Mouse (Mus musculus): Measurements from ENCODE around the gene Cfap74. TPM values are rescaled to one million over a fixed set of nuclear protein-coding genes. Genes with fewer than 3 reads are reported as not detected.

Gene Cfap74
- 0.67 TPM for polyA plus RNA-seq (2014; fragmentation: Illumina TruSeq; extraction: RNeasy Lipid Tissue Mini Kit (QIAGEN cat#74804); ENCODE audit: low replicate concordance)

GRCm38 (mm10) chr4:155409058-155409776 lies at the start of gene Cfap74:
Gene Cfap74, plus strand, starts transcription at chr4:155409190.

GRCm38 (mm10) chr4:155361303-155361791 lies 47.6 kb upstream of the Cfap74 start, which contains the start of gene Prkcz:
Gene Prkcz, minus strand, starts transcription at chr4:155361361.

GRCm38 (mm10) chr4:155397511-155398221 lies 11.3 kb upstream of the Cfap74 start, which contains the start of gene Gabrd:
Gene Gabrd, minus strand, starts transcription at chr4:155398112.

GRCm38 (mm10) chr4:155468952-155469351 lies 60.0 kb downstream of the Cfap74 start, which contains the start of gene Tmem52:
Gene Tmem52, plus strand, starts transcription at chr4:155469114.

DNA sequence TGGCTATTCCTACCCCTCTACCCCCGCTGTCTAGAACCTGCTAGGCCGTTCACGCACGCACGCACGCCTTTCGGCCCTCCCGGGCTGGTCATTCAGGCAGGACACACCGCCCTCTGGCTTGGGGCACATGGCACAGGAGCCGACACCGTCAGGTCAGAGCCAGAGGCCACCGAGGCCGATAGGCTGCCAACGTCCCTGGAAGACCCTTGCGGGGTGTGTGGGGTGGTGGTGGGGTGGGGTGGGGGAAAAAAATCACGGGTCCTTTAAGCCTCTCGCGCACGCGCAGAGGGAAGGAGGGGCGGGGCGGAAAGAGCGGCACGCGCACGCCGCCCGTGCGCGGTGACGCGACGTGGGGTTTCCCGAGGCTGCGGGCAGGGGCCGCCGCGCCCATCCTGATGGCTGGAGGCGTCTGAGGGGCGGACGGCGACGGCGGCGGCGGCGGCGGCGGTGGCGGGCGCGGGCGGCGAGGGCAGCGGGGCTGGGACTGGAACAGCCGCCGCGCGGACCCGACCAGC lies 82.1 kb downstream of the Cfap74 start, which contains the start of gene Gnb1:
TSS of gene Gnb1 (plus strand) at position 372 of the 515 bp plus-strand sequence.

Other genes starting within 250 kb of the Cfap74 start
- gene Ski, start 186.6 kb upstream of the Cfap74 start, polyA plus RNA-seq (2014; fragmentation: Illumina TruSeq; extraction: RNeasy Lipid Tissue Mini Kit (QIAGEN cat#74804); ENCODE audit: low replicate concordance): 33.6 TPM
- gene Faap20, start 159.4 kb upstream of the Cfap74 start, polyA plus RNA-seq (2014; fragmentation: Illumina TruSeq; extraction: RNeasy Lipid Tissue Mini Kit (QIAGEN cat#74804); ENCODE audit: low replicate concordance): not detected
- 10.2 TPM for gene Prkcz, start 47.8 kb upstream of the Cfap74 start, polyA plus RNA-seq (2014; fragmentation: Illumina TruSeq; extraction: RNeasy Lipid Tissue Mini Kit (QIAGEN cat#74804); ENCODE audit: low replicate concordance)
- not detected for gene Gabrd, start 11.1 kb upstream of the Cfap74 start, polyA plus RNA-seq (2014; fragmentation: Illumina TruSeq; extraction: RNeasy Lipid Tissue Mini Kit (QIAGEN cat#74804); ENCODE audit: low replicate concordance)
- not detected for gene Tmem52, start 59.9 kb downstream of the Cfap74 start, polyA plus RNA-seq (2014; fragmentation: Illumina TruSeq; extraction: RNeasy Lipid Tissue Mini Kit (QIAGEN cat#74804); ENCODE audit: low replicate concordance)
- 317 TPM for gene Gnb1, start 82.2 kb downstream of the Cfap74 start, polyA plus RNA-seq (2014; fragmentation: Illumina TruSeq; extraction: RNeasy Lipid Tissue Mini Kit (QIAGEN cat#74804); ENCODE audit: low replicate concordance)
- 48.7 TPM for gene Nadk, start 153.2 kb downstream of the Cfap74 start, polyA plus RNA-seq (2014; fragmentation: Illumina TruSeq; extraction: RNeasy Lipid Tissue Mini Kit (QIAGEN cat#74804); ENCODE audit: low replicate concordance)
- 39.8 TPM for gene Slc35e2, start 192.2 kb downstream of the Cfap74 start, polyA plus RNA-seq (2014; fragmentation: Illumina TruSeq; extraction: RNeasy Lipid Tissue Mini Kit (QIAGEN cat#74804); ENCODE audit: low replicate concordance)
- gene Cdk11b, start 215.7 kb downstream of the Cfap74 start, polyA plus RNA-seq (2014; fragmentation: Illumina TruSeq; extraction: RNeasy Lipid Tissue Mini Kit (QIAGEN cat#74804); ENCODE audit: low replicate concordance): 152 TPM
- not detected for gene Gm10563, start 236.2 kb downstream of the Cfap74 start, polyA plus RNA-seq (2014; fragmentation: Illumina TruSeq; extraction: RNeasy Lipid Tissue Mini Kit (QIAGEN cat#74804); ENCODE audit: low replicate concordance)
- 0.45 TPM for gene Mmp23, start 244.2 kb downstream of the Cfap74 start, polyA plus RNA-seq (2014; fragmentation: Illumina TruSeq; extraction: RNeasy Lipid Tissue Mini Kit (QIAGEN cat#74804); ENCODE audit: low replicate concordance)